Mouse (Mus musculus) heart, embryonic 14.5 days (tissue): ENCODE measurements around the gene Mob1b. TPM values are rescaled to one million over a fixed set of nuclear protein-coding genes. Genes with fewer than 3 reads are reported as not detected.
A peak's percentile ranks its signal among the peaks of the same experiment; 100 is the strongest.
"Not testable (repeated sequence)": the region's sequence is repeated elsewhere in the genome, so short reads cannot be mapped to it uniquely, and the experiment has no call there.

Experiments used
- ATAC-seq: fragments of 200-750 bp; cut with Nextera tagmentation; 2 replicates; pipeline ENCODE4 v1.8.0; 2017; ENCODE audit warnings: low read depth, moderate TSS enrichment; ENCODE audit not compliant: insufficient number of reproducible peaks, insufficient read depth, low FRiP score
- H3K27ac ChIP-seq, 2 experiments: fragments of 200-500 bp in 1 of 2; fragments of 300-500 bp in 1 of 2; sonication (generic) in 1 of 2; replicated peaks in 1 of 2; 2 replicates each; pipeline ENCODE4 v1.5.1; 2012 to 2014; ENCODE audit warnings: low read depth in 2 of 2, low read length in 2 of 2, control low read depth in 1 of 2, mild to moderate bottlenecking in 1 of 2, mixed read lengths in 1 of 2; ENCODE audit not compliant: control insufficient read depth in 1 of 2, insufficient read depth in 1 of 2
- H3K27me3 ChIP-seq: fragments of 300-500 bp; sonication (generic); 2 replicates; pipeline ENCODE4 v1.6.1; 2014; ENCODE audit warnings: mild to moderate bottlenecking, low read length, control low read depth; ENCODE audit not compliant: control insufficient read depth, insufficient read depth
- H3K36me3 ChIP-seq: fragments of 300-500 bp; sonication (generic); 2 replicates; pipeline ENCODE4 v1.6.1; 2014; ENCODE audit warnings: mild to moderate bottlenecking, control low read depth, low read length, mixed read lengths; ENCODE audit not compliant: control insufficient read depth, insufficient read depth
- H3K4me1 ChIP-seq, 2 experiments: fragments of 200-500 bp in 1 of 2; fragments of 300-500 bp in 1 of 2; sonication (generic) in 1 of 2; 2 replicates each; pipeline ENCODE4 v1.6.1; 2012 to 2014; ENCODE audit warnings: low read length in 2 of 2, control low read depth in 1 of 2, mixed read lengths in 1 of 2; ENCODE audit not compliant: control insufficient read depth in 2 of 2, insufficient read depth in 2 of 2
- H3K4me2 ChIP-seq: fragments of 300-500 bp; sonication (generic); 2 replicates; pipeline ENCODE4 v1.6.1; 2014; ENCODE audit warnings: mild to moderate bottlenecking, low read length
- H3K4me3 ChIP-seq, 2 experiments: fragments of 200-500 bp in 1 of 2; fragments of 300-500 bp in 1 of 2; sonication (generic) in 1 of 2; 2 replicates each; pipeline ENCODE4 v1.5.1; 2012 to 2014; ENCODE audit warnings: low read length in 2 of 2, mild to moderate bottlenecking in 2 of 2, control low read depth in 1 of 2, low read depth in 1 of 2, moderate library complexity in 1 of 2; ENCODE audit not compliant: control insufficient read depth in 1 of 2, insufficient read depth in 1 of 2
- H3K9ac ChIP-seq: fragments of 300-500 bp; sonication (generic); 2 replicates; pipeline ENCODE4 v1.6.1; 2014; ENCODE audit warnings: mild to moderate bottlenecking, low read length
- H3K9me3 ChIP-seq: fragments of 300-500 bp; sonication (generic); 2 replicates; pipeline ENCODE4 v1.6.1; 2016; ENCODE audit warnings: low read length, control low read depth; ENCODE audit not compliant: control insufficient read depth
- WGBS: fragments of 180-500 bp; shearing (Covaris S2); extraction: QIAGEN DNeasy Blood & Tissue Kit; methylation state at CpG from one replicate; pipeline ENCODE4 v1.1.7; 2014; 5-methylcytosine and 5-hydroxymethylcytosine counted together
- polyA plus RNA-seq: library from polyadenylated mRNA; unstranded; fragments of >200 nt; fragmentation: Nextera tagmentation; extraction: Ambion mirVana; gene quantifications from 2 replicates; pipeline ENCODE4 v1.2.1, GENCODE M21; 2014

Mob1b gene
- polyA plus RNA-seq, 1 experiment from 2014 or later = 31.0 TPM

GRCm38 (mm10) chr5:88722213-88722600 is 1.6 kb downstream of the Mob1b start:
- peak overlapping the region; percentile 88 for H3K4me2 ChIP-seq
- H3K4me3 ChIP-seq = peak overlapping the region; percentile 74 to 98
- peak overlapping the region; percentile 99 for H3K9ac ChIP-seq
- no peaks in the 10 kb centered on the region for H3K27me3 ChIP-seq
- H3K27ac ChIP-seq = peak overlapping the region; percentile 67 to 96
- ATAC-seq = no peak
- WGBS = 2% methylated on average over 4 of the region's 4 CpGs
- H3K9me3 ChIP-seq = no peaks in the 10 kb centered on the region
- peaks cover 2 to 31% of the 10 kb centered on the region in 2 experiments; a peak in 3 of 4 replicates for H3K4me1 ChIP-seq
- 0 out of 2 replicates have a peak, but pooled peaks cover 4% of the 10 kb centered on the region for H3K36me3 ChIP-seq

- H3K27ac ChIP-seq = peak overlapping the region; percentile 54 to 96
- WGBS = 3% methylated on average over 3 of the region's 3 CpGs
These were observed 3.4 kb downstream of the Mob1b start for GRCm38 (mm10) chr5:88724030-88724429.

GRCm38 (mm10) chr5:88727593-88728144 is 7.0 kb downstream of the Mob1b start:
- Histone ChIP-seq H3K27me3 (no peaks in the 10 kb centered on the region), H3K9me3 (no peaks in the 10 kb centered on the region), H3K4me2 (no peak overlapping the region), H3K27ac (no peak overlapping the region), H3K4me1 (peaks cover 2 to 29% of the 10 kb centered on the region in 2 experiments; a peak in 3 of 4 replicates), H3K36me3 (peaks cover 9% of the 10 kb centered on the region; the same call in 1 of the 2 replicates), H3K9ac (no peak overlapping the region), H3K4me3 (no peak overlapping the region)
- WGBS = 78% methylated on average over 3 of the region's 3 CpGs
- ATAC-seq = no peak

More at GRCm38 (mm10) chr5:88724030-88724429, 3.4 kb downstream of the Mob1b start:
- Histone ChIP-seq H3K4me1 (peaks cover 2 to 34% of the 10 kb centered on the region in 2 experiments; a peak in 3 of 4 replicates), H3K9me3 (no peaks in the 10 kb centered on the region), H3K36me3 (0 out of 2 replicates have a peak, but pooled peaks cover 4% of the 10 kb centered on the region), H3K4me3 (peak overlapping the region in 1 of 2 experiments; percentile 9; a peak in 1 of 4 replicates), H3K27me3 (no peaks in the 10 kb centered on the region), H3K9ac (peak overlapping the region; percentile 47; the same call in 1 of the 2 replicates), H3K4me2 (peak overlapping the region; percentile 88)
- no peak for ATAC-seq

GRCm38 (mm10) chr5:88734786-88735185 is 14.1 kb downstream of the Mob1b start:
- 0 out of 2 replicates have a peak, but pooled peaks cover 3% of the 10 kb centered on the region for H3K36me3 ChIP-seq
- 89% methylated on average over 2 of the region's 2 CpGs for WGBS
- no peak overlapping the region for H3K9ac ChIP-seq
- peaks cover 0 to 15% of the 10 kb centered on the region in 2 experiments; a peak in 2 of 4 replicates for H3K4me1 ChIP-seq
- H3K4me2 ChIP-seq = no peak overlapping the region
- H3K9me3 ChIP-seq = no peaks in the 10 kb centered on the region
- no peaks in the 10 kb centered on the region for H3K27me3 ChIP-seq
- ATAC-seq = no peak
- no peak overlapping the region for H3K4me3 ChIP-seq
- no peak overlapping the region for H3K27ac ChIP-seq

- H3K27ac ChIP-seq, H3K9ac ChIP-seq, ATAC-seq, H3K9me3 ChIP-seq, H3K27me3 ChIP-seq, H3K4me3 ChIP-seq, H3K4me2 ChIP-seq, H3K4me1 ChIP-seq: not testable (repeated sequence)
- peaks cover 26% of the 10 kb centered on the region for H3K36me3 ChIP-seq
- WGBS = 100% methylated on average over 1 of the region's 1 CpGs
These were observed 20.4 kb downstream of the Mob1b start for GRCm38 (mm10) chr5:88741065-88741464.

- Histone ChIP-seq H3K36me3 (peaks cover 63% of the 10 kb centered on the region), H3K27ac (no peak overlapping the region), H3K9me3 (no peaks in the 10 kb centered on the region), H3K9ac (no peak overlapping the region), H3K4me2 (no peak overlapping the region), H3K4me3 (no peak overlapping the region), H3K4me1 (no peaks in the 10 kb centered on the region; a peak in 1 of 4 replicates), H3K27me3 (no peaks in the 10 kb centered on the region)
- no peak for ATAC-seq
- 80% methylated on average over 1 of the region's 1 CpGs for WGBS
These were observed 27.1 kb downstream of the Mob1b start for GRCm38 (mm10) chr5:88747774-88748173.

GRCm38 (mm10) chr5:88753199-88753598 is 32.5 kb downstream of the Mob1b start:
- no peak overlapping the region for H3K9ac ChIP-seq
- no peak overlapping the region for H3K4me2 ChIP-seq
- no peaks in the 10 kb centered on the region for H3K9me3 ChIP-seq
- ATAC-seq = no peak
- peaks cover 71% of the 10 kb centered on the region for H3K36me3 ChIP-seq
- H3K4me1 ChIP-seq = no peaks in the 10 kb centered on the region
- WGBS = 81% methylated on average over 4 of the region's 4 CpGs
- no peak overlapping the region for H3K27ac ChIP-seq
- H3K4me3 ChIP-seq = no peak overlapping the region
- H3K27me3 ChIP-seq = no peaks in the 10 kb centered on the region
